Mouse (Mus musculus) forebrain, embryonic 11.5 days (tissue): ENCODE results near the gene Sapcd2. TPM values are rescaled to one million over a fixed set of nuclear protein-coding genes. Genes with fewer than 3 reads are reported as not detected.
A peak's percentile ranks its signal among the peaks of the same experiment; 100 is the strongest.
"Not testable (repeated sequence)": the region's sequence is repeated elsewhere in the genome, so short reads cannot be mapped to it uniquely, and the experiment has no call there.

ENCODE experiments used
- ATAC-seq: fragments of 200-750 bp; cut with Nextera tagmentation; replicated peaks from 2 replicates; pipeline ENCODE4 v1.8.0; 2017; ENCODE audit warnings: moderate TSS enrichment; ENCODE audit not compliant: low FRiP score
- DNase-seq: peaks from one replicate; pipeline ENCODE4 v3.0.0-alpha.2; 2017; ENCODE audit warnings: low spot score
- H3K27ac ChIP-seq: fragments of 300-500 bp; sonication (generic); 2 replicates; pipeline ENCODE4 v1.5.1; 2014; ENCODE audit warnings: low read depth, low read length
- H3K27me3 ChIP-seq: fragments of 300-500 bp; sonication (generic); 2 replicates; pipeline ENCODE4 v1.6.1; 2014; ENCODE audit warnings: mild to moderate bottlenecking, low read length, mixed read lengths; ENCODE audit not compliant: control insufficient read depth, insufficient read depth
- H3K36me3 ChIP-seq: fragments of 300-500 bp; sonication (generic); 2 replicates; pipeline ENCODE4 v1.6.1; 2014; ENCODE audit warnings: mild to moderate bottlenecking, low read length, moderate library complexity, mixed read lengths; ENCODE audit not compliant: control insufficient read depth, insufficient read depth
- H3K4me1 ChIP-seq: fragments of 300-500 bp; sonication (generic); replicated peaks from 2 replicates; pipeline ENCODE4 v1.6.1; 2014; ENCODE audit warnings: low read length, mixed read lengths; ENCODE audit not compliant: control insufficient read depth, insufficient read depth
- H3K4me2 ChIP-seq: fragments of 300-500 bp; sonication (generic); 2 replicates; pipeline ENCODE4 v1.6.1; 2014; ENCODE audit warnings: low read depth, mild to moderate bottlenecking, low read length, moderate library complexity, mixed read lengths; ENCODE audit not compliant: severe bottlenecking
- H3K4me3 ChIP-seq: fragments of 300-500 bp; sonication (generic); 2 replicates; pipeline ENCODE4 v1.5.1; 2014; ENCODE audit warnings: low read depth, low read length
- H3K9ac ChIP-seq: fragments of 300-500 bp; sonication (generic); 2 replicates; pipeline ENCODE4 v1.6.1; 2014; ENCODE audit warnings: low read length
- H3K9me3 ChIP-seq: fragments of 300-500 bp; sonication (generic); 2 replicates; pipeline ENCODE4 v1.6.1; 2016; ENCODE audit warnings: low read length, mixed read lengths; ENCODE audit not compliant: control insufficient read depth
- WGBS: fragments of 180-500 bp; shearing (Covaris S2); extraction: QIAGEN DNeasy Blood & Tissue Kit; methylation state at CpG from one replicate; pipeline ENCODE4 v1.1.7; 2014; 5-methylcytosine and 5-hydroxymethylcytosine counted together
- polyA plus RNA-seq: library from polyadenylated mRNA; unstranded; fragments of >200 nt; fragmentation: Nextera tagmentation; extraction: Ambion mirVana; gene quantifications from 2 replicates; pipeline ENCODE4 v1.2.1, GENCODE M21; 2014

Sapcd2 gene
- polyA plus RNA-seq, 1 experiment from 2014 or later: 79.0 TPM

DNA sequence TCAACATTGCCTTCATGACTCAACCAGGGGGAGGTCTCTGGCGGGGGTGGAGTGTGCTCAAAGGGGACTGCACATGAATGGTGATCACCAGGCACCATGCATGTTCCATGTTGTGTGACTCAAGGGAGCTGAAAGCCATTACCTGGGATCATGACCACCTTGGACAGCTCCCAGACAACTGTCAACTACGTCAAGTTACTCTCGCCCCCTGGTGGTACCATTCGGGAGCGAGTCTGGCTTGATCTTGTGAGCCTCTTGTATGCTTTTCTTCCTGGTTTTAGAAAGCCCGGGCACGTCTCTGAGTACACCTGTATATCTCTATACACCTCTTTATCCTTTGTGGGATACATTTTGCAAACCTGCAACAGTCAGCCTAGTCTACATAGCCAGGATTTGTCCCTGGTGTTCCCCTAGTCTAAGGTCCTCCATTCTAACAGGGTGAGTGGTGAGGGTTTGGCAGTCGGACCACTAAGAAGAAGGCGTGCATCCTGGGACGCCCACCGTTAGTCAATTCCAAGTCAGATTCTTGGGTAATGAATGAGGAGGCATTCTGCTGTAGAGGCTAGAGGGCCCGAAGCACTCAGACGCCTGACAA lies 30.4 kb downstream of the Sapcd2 start:
- 0% methylated on average over 13 of the region's 13 CpGs for WGBS
- ATAC-seq (peak; percentile 61), DNase-seq (peak; percentile 90)
- Histone ChIP-seq H3K4me1 (no peaks in the 10 kb centered on the region), H3K4me3 (peak overlapping the region; percentile 85), H3K9ac (peak overlapping the region; percentile 92), H3K27ac (no peak overlapping the region), H3K9me3 (no peaks in the 10 kb centered on the region), H3K4me2 (peak overlapping the region; percentile 80), H3K36me3 (no peaks in the 10 kb centered on the region), H3K27me3 (peaks cover 13% of the 10 kb centered on the region)

- DNase-seq: peak; percentile 86
- WGBS: 1% methylated on average over 53 of the region's 54 CpGs
These were observed 31.0 kb downstream of the Sapcd2 start for GRCm38 (mm10) chr2:25402972-25403601.

GRCm38 (mm10) chr2:25403994-25404393 lies 31.9 kb downstream of the Sapcd2 start:
- H3K9ac ChIP-seq: no peak overlapping the region
- H3K9me3 ChIP-seq: no peaks in the 10 kb centered on the region
- H3K4me2 ChIP-seq: peak overlapping the region; percentile 80
- H3K4me3 ChIP-seq: peak overlapping the region; percentile 85
- peaks cover 13% of the 10 kb centered on the region for H3K27me3 ChIP-seq
- DNase-seq: no peak
- H3K4me1 ChIP-seq: no peaks in the 10 kb centered on the region
- WGBS: 93% methylated on average over 4 of the region's 4 CpGs
- ATAC-seq: no peak
- H3K27ac ChIP-seq: no peak overlapping the region
- peaks cover 2% of the 10 kb centered on the region for H3K36me3 ChIP-seq

More at GRCm38 (mm10) chr2:25402972-25403601, 31.0 kb downstream of the Sapcd2 start:
- Histone ChIP-seq H3K9ac (peak overlapping the region; percentile 92), H3K4me3 (peak overlapping the region; percentile 85), H3K27ac (no peak overlapping the region; the same call in 1 of the 2 replicates), H3K36me3 (no peaks in the 10 kb centered on the region), H3K9me3 (no peaks in the 10 kb centered on the region), H3K27me3 (peaks cover 13% of the 10 kb centered on the region), H3K4me2 (peak overlapping the region; percentile 80), H3K4me1 (no peaks in the 10 kb centered on the region)
- peak; percentile 83 for ATAC-seq

DNA sequence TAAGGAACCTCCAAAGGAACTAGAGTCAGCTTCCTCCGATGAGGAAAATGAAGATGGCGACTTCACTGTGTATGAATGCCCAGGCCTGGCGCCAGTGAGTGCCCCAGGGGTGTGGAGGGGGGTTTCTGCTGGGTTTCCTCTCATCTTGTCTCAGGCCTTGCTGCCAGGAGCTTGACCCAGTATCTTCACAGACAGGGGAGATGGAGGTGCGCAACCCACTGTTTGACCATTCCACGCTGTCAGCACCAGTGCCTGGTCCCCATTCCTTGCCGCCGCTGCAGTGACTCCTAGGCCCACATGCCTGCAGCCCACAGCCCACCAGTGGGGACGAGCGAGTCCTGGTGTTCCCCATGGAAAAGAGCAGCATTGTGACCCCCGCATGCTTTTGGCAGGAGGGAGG lies 36.8 kb downstream of the Sapcd2 start:
- H3K36me3 ChIP-seq: peaks cover 2% of the 10 kb centered on the region
- 88% methylated on average over 10 of the region's 10 CpGs for WGBS
- no peak for DNase-seq

GRCm38 (mm10) chr2:25413436-25413835 lies 41.3 kb downstream of the Sapcd2 start:
- not testable (repeated sequence) for ATAC-seq, H3K4me2 ChIP-seq, H3K27me3 ChIP-seq, H3K27ac ChIP-seq, DNase-seq, H3K4me3 ChIP-seq, H3K4me1 ChIP-seq, H3K36me3 ChIP-seq, H3K9me3 ChIP-seq, H3K9ac ChIP-seq

More for the DNA sequence above, 36.8 kb downstream of the Sapcd2 start:
- Histone ChIP-seq H3K9me3 (no peaks in the 10 kb centered on the region), H3K4me1 (no peaks in the 10 kb centered on the region), H3K9ac (no peak overlapping the region), H3K4me2 (no peak overlapping the region), H3K4me3 (no peak overlapping the region), H3K27me3 (no peaks in the 10 kb centered on the region), H3K27ac (no peak overlapping the region)
- no peak for ATAC-seq

GRCm38 (mm10) chr2:25417426-25417825 lies 45.3 kb downstream of the Sapcd2 start:
- H3K4me2 ChIP-seq: no peak overlapping the region
- no peaks in the 10 kb centered on the region for H3K27me3 ChIP-seq

DNA sequence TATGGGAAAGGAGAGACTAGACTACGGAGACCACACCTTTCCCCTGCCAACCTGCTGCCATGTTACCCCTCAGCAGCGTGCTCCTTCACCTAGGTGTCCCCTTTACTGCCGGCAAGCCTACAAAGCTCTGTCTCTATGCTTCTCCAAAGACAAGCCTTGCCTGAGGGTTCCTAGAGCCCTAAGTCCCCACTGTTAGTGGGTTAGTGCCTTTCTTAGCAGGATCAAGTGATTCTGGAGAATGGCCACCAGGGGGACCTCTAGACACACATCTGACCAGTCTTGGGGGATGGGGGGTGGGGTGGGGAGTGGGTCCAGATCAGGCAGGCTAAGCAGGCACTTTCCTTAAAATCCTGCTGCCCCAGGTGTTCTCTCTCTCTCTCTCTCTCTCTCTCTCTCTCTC lies 49.8 kb downstream of the Sapcd2 start:
- no peaks in the 10 kb centered on the region for H3K4me1 ChIP-seq
- no peak overlapping the region for H3K27ac ChIP-seq
- no peak overlapping the region for H3K4me2 ChIP-seq
- ATAC-seq (peak; percentile 45), DNase-seq (peak; percentile 85)
- no peaks in the 10 kb centered on the region for H3K27me3 ChIP-seq
- H3K36me3 ChIP-seq: no peaks in the 10 kb centered on the region
- H3K9ac ChIP-seq: no peak overlapping the region
- WGBS: 21% methylated on average over 3 of the region's 3 CpGs
- H3K4me3 ChIP-seq: no peak overlapping the region
- no peaks in the 10 kb centered on the region for H3K9me3 ChIP-seq

More at GRCm38 (mm10) chr2:25417426-25417825, 45.3 kb downstream of the Sapcd2 start:
- DNase-seq (no peak), ATAC-seq (no peak)
- H3K4me3 ChIP-seq: no peak overlapping the region
- no peaks in the 10 kb centered on the region for H3K9me3 ChIP-seq
- H3K4me1 ChIP-seq: no peaks in the 10 kb centered on the region
- H3K36me3 ChIP-seq: no peaks in the 10 kb centered on the region
- H3K27ac ChIP-seq: no peak overlapping the region
- 9% methylated on average over 3 of the region's 3 CpGs for WGBS
- no peak overlapping the region for H3K9ac ChIP-seq

DNA sequence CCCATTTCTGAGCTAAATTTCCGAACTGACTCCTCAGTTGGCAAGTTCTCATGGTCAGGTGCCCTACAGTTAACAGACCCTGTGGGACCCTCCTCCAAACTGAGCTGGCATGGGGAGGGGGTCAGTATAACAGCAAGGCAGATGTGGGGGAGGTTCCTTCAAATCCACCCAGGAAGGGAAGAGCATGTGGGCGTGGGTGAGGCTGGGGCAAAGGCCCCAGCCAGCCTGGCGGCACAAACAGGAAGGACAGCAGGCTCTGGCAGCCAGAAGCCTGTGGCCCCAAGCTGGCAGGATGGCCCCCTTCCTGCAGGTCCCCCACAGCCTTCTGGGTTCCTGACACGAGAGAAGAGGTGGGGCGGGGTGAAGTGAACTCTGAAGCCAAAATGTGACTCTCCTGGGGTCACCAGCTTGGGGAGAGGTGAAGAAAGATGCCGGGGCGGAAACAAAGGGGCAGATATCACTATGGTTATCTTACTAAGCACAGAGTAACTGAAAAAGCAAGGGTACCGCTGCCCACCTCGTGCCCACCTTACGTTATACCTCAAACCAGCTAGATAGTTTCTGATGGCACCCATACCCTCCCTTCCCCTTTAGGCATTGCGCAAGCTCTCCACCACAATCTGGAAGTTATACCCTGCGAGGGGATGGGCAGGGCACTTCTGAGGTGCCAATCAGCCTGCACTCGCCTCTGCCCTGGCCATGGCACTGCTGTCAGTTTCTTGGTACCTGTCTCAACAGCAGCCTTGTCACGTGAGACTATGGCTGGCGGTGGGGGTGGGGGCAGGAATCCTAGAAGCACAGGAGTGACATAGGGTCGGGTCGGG lies 50.7 kb downstream of the Sapcd2 start, which contains the start of gene Fut7:
Gene Fut7, plus strand, starts transcription at position 681 of the 824 bp plus-strand sequence.
- Histone ChIP-seq H3K4me1 (no peaks in the 10 kb centered on the region), H3K36me3 (no peaks in the 10 kb centered on the region), H3K4me2 (no peak within 1 kb of the TSS), H3K9ac (no peak within 1 kb of the TSS), H3K9me3 (no peaks in the 10 kb centered on the region), H3K4me3 (no peak within 1 kb of the TSS), H3K27ac (no peak within 1 kb of the TSS), H3K27me3 (no peaks in the 10 kb centered on the region)
- WGBS: 69% methylated on average over 17 of the region's 17 CpGs
- no peak for DNase-seq
- ATAC-seq: no peak
